Mouse (Mus musculus): ENCODE results near the gene Ccdc13. TPM values are rescaled to one million over a fixed set of nuclear protein-coding genes. Genes with fewer than 3 reads are reported as not detected.

Ccdc13 gene
- polyA plus RNA-seq, 1 experiment from 2014 or later: 3.6 TPM

DNA sequence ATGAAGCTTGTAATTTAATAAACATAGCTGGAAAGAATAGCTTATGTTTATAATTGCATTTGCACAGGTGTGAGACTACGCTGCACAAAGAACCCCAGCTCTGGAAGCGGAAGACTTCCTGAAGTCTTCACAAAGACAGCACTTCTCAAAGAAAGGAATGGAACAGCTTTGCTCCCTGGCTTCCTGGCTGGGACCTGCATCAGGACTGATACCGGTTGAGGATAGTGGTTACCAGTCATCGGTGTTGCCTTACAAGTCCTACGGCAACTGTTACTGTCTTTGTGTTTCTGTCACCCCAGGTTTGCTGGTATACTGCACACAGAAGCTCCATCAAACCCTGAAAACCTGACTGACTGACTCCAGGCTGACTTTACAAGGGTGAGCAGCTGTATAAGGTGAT, 30.2 kb upstream of the Ccdc13 start:
- Histone ChIP-seq H3K9me3 (ENCODE audit: control insufficient read depth, low read length) (no peaks in the 10 kb centered on the region), H3K4me1 (ENCODE audit: control insufficient read depth, insufficient read depth, low read length) (no peaks in the 10 kb centered on the region), H3K9ac (ENCODE audit: low read length) (no peak overlapping the region), H3K4me3 (ENCODE audit: low read depth, low read length) (no peak overlapping the region), H3K4me2 (ENCODE audit: low read depth) (no peak overlapping the region), H3K27me3 (ENCODE audit: control insufficient read depth, insufficient read depth, low read length) (no peaks in the 10 kb centered on the region), H3K27ac (ENCODE audit: low read depth, low read length) (no peak overlapping the region), H3K36me3 (ENCODE audit: control insufficient read depth, insufficient read depth, low read length) (no peaks in the 10 kb centered on the region)
- no peak for DNase-seq (ENCODE audit: low spot score)
- ATAC-seq (ENCODE audit: insufficient read depth, low FRiP score, low TSS enrichment): no peak
- WGBS: 79% methylated on average over 5 of the region's 5 CpGs

DNA sequence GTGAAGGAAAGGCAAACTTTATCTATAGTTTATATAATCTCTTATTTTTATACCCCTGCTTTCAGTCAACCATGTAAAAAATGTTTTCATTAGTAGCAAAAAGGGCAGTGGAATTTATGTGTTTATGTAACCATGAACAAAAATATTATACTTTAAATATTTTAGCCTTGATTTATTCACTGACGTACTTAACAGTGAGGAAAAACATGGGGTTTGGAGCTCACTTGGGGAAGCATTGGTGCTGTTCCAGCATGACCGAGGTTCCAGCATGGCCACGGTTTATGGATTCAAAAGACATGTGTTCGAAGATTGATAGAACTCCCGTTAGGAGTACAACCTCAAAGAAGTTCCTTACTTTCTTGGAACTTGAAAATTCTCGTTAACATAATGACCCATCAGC, 29.0 kb upstream of the Ccdc13 start:
- H3K9me3 ChIP-seq (ENCODE audit: control insufficient read depth, low read length): no peaks in the 10 kb centered on the region
- no peak overlapping the region for H3K27ac ChIP-seq (ENCODE audit: low read depth, low read length)
- WGBS: 86% methylated on average over 6 of the region's 6 CpGs
- H3K4me1 ChIP-seq (ENCODE audit: control insufficient read depth, insufficient read depth, low read length): no peaks in the 10 kb centered on the region
- no peaks in the 10 kb centered on the region for H3K27me3 ChIP-seq (ENCODE audit: control insufficient read depth, insufficient read depth, low read length)
- ATAC-seq (ENCODE audit: insufficient read depth, low FRiP score, low TSS enrichment) (no peak), DNase-seq (ENCODE audit: low spot score) (no peak)
- H3K9ac ChIP-seq (ENCODE audit: low read length): no peak overlapping the region
- no peaks in the 10 kb centered on the region for H3K36me3 ChIP-seq (ENCODE audit: control insufficient read depth, insufficient read depth, low read length)
- H3K4me2 ChIP-seq (ENCODE audit: low read depth): no peak overlapping the region
- H3K4me3 ChIP-seq (ENCODE audit: low read depth, low read length): no peak overlapping the region

DNA sequence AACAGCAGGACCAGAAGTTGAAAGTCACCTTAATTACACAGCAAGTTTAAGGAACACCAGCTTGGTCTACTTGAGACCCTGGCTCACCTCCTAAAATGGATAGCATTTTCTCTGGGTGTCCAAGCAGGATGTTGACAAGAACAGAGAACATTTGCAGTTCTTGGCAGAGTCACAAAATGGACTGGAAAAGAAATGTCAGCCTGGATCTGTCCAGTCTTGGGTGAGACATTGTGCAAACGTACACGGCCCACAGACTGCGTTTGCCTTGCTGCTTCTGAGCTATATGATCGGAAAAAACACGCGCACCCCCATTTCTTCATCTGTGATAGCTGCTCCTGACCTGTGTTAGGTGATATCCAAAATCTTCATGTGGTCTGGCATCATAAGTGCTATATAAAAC, 28.4 kb upstream of the Ccdc13 start:
- WGBS: 91% methylated on average over 6 of the region's 6 CpGs
- no peak overlapping the region for H3K4me2 ChIP-seq (ENCODE audit: low read depth)
- DNase-seq (ENCODE audit: low spot score) (no peak), ATAC-seq (ENCODE audit: insufficient read depth, low FRiP score, low TSS enrichment) (no peak)
- no peaks in the 10 kb centered on the region for H3K36me3 ChIP-seq (ENCODE audit: control insufficient read depth, insufficient read depth, low read length)
- H3K27ac ChIP-seq (ENCODE audit: low read depth, low read length): no peak overlapping the region
- H3K9ac ChIP-seq (ENCODE audit: low read length): no peak overlapping the region
- H3K9me3 ChIP-seq (ENCODE audit: control insufficient read depth, low read length): no peaks in the 10 kb centered on the region
- H3K4me3 ChIP-seq (ENCODE audit: low read depth, low read length): no peak overlapping the region
- H3K4me1 ChIP-seq (ENCODE audit: control insufficient read depth, insufficient read depth, low read length): no peaks in the 10 kb centered on the region
- H3K27me3 ChIP-seq (ENCODE audit: control insufficient read depth, insufficient read depth, low read length): no peaks in the 10 kb centered on the region

DNA sequence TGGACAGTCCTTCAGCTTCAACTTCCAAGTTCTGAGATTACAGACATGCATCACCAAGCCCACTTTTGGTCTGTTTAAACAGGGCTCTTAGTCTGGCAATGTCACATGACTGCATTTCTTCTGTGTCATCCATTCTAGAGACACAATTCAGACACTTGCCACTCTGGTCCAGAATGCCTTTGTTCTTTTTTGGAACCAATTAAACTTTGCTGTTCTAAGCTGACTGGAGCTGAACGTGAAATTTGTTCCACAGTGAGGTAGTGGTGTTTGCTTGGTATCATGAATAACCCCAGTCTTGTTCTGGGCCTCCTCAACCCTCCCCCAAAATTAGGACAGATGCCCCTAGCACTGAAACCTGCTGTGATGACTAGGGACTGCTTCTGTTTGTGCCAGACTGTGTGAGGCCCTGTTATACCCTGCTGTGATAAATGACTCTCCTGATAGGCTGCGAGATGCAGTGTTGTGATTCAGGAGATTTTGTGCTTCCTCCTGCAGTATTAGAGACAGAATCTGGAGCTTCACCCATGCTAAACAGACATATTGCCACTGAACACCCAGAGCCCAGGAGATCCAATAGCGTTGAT, 26.3 kb upstream of the Ccdc13 start:
- Histone ChIP-seq H3K36me3 (ENCODE audit: control insufficient read depth, insufficient read depth, low read length) (no peaks in the 10 kb centered on the region), H3K27me3 (ENCODE audit: control insufficient read depth, insufficient read depth, low read length) (no peaks in the 10 kb centered on the region), H3K9ac (ENCODE audit: low read length) (no peak overlapping the region), H3K4me1 (ENCODE audit: control insufficient read depth, insufficient read depth, low read length) (no peaks in the 10 kb centered on the region), H3K4me2 (ENCODE audit: low read depth) (no peak overlapping the region), H3K27ac (ENCODE audit: low read depth, low read length) (no peak overlapping the region), H3K4me3 (ENCODE audit: low read depth, low read length) (no peak overlapping the region), H3K9me3 (ENCODE audit: control insufficient read depth, low read length) (no peaks in the 10 kb centered on the region)
- ATAC-seq (ENCODE audit: insufficient read depth, low FRiP score, low TSS enrichment): no peak
- 32% methylated on average over 3 of the region's 3 CpGs for WGBS
- no peak for DNase-seq (ENCODE audit: low spot score)

DNA sequence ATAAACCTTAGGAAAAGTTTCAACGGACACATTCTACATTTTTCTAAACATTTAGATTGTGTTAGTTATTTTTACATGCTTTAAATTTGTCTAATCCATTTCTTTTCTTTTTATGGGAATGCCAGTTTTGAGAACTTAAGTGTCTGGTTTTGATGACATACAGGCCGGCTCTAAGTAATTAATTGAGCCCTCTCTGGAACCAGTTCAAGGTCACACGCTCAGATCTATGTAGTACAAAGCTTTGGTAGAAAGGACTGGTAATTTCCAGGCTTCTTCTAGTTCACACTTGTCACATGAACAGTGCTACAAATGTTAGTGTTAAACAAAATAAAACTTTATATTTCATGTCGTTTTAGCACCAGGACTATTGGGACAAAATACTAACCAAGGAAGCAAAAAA, 25.6 kb upstream of the Ccdc13 start:
- Histone ChIP-seq H3K4me1 (ENCODE audit: control insufficient read depth, insufficient read depth, low read length) (no peaks in the 10 kb centered on the region), H3K4me2 (ENCODE audit: low read depth) (no peak overlapping the region), H3K36me3 (ENCODE audit: control insufficient read depth, insufficient read depth, low read length) (no peaks in the 10 kb centered on the region), H3K27me3 (ENCODE audit: control insufficient read depth, insufficient read depth, low read length) (no peaks in the 10 kb centered on the region), H3K9ac (ENCODE audit: low read length) (no peak overlapping the region), H3K9me3 (ENCODE audit: control insufficient read depth, low read length) (no peaks in the 10 kb centered on the region), H3K4me3 (ENCODE audit: low read depth, low read length) (no peak overlapping the region), H3K27ac (ENCODE audit: low read depth, low read length) (no peak overlapping the region)
- 75% methylated on average over 4 of the region's 4 CpGs for WGBS
- ATAC-seq (ENCODE audit: insufficient read depth, low FRiP score, low TSS enrichment) (no peak), DNase-seq (ENCODE audit: low spot score) (no peak)

DNA sequence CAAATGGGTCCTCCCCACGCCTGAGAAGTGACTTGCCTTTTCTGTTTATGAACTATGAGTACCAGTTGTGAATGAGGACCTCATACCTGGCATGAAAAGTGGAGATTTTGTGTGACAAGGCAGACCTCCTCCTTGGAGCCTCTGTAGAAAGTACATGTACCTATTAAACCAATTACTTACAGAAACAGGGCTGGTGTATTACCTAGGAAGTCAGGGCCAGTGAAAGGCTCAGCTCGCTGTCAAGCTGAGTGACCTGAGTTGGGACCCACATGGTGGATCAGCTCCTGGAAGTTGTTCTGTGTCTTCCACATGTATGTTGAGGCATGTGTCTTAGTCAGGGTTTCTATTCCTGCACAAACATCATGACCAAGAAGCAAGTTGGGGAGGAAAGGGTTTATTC, 21.7 kb upstream of the Ccdc13 start:
- H3K4me3 ChIP-seq (ENCODE audit: low read depth, low read length): no peak overlapping the region
- DNase-seq (ENCODE audit: low spot score): no peak
- no peaks in the 10 kb centered on the region; the same call in 1 of the 2 replicates for H3K4me1 ChIP-seq (ENCODE audit: control insufficient read depth, insufficient read depth, low read length)
- no peak overlapping the region for H3K27ac ChIP-seq (ENCODE audit: low read depth, low read length)
- WGBS: 89% methylated on average over 2 of the region's 2 CpGs
- ATAC-seq (ENCODE audit: insufficient read depth, low FRiP score, low TSS enrichment): no peak
- no peak overlapping the region for H3K4me2 ChIP-seq (ENCODE audit: low read depth)
- H3K9me3 ChIP-seq (ENCODE audit: control insufficient read depth, low read length): no peaks in the 10 kb centered on the region
- H3K9ac ChIP-seq (ENCODE audit: low read length): no peak overlapping the region
- no peaks in the 10 kb centered on the region for H3K36me3 ChIP-seq (ENCODE audit: control insufficient read depth, insufficient read depth, low read length)
- no peaks in the 10 kb centered on the region for H3K27me3 ChIP-seq (ENCODE audit: control insufficient read depth, insufficient read depth, low read length)

DNA sequence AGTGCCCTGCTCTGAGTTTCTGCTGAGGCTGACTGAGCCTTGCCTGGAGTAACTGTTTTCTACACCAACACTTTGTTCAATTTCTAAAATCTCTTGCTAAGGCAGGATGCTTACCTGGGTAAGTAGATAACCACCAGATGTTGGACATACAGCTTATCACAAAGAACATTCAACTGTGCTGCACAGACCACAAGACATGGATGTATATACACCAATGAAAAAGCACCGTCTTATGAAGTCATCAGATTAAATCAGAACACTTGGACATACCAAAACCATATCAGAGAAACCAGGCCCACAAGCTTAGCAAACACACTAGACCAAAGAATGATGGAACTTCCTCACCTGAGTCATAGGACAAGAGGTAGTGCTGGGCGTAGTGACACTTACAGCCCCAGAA, 20.1 kb upstream of the Ccdc13 start:
- Histone ChIP-seq H3K9ac (ENCODE audit: low read length) (no peak overlapping the region), H3K4me3 (ENCODE audit: low read depth, low read length) (no peak overlapping the region), H3K27ac (ENCODE audit: low read depth, low read length) (no peak overlapping the region), H3K9me3 (ENCODE audit: control insufficient read depth, low read length) (no peaks in the 10 kb centered on the region), H3K36me3 (ENCODE audit: control insufficient read depth, insufficient read depth, low read length) (no peaks in the 10 kb centered on the region), H3K4me1 (ENCODE audit: control insufficient read depth, insufficient read depth, low read length) (no peaks in the 10 kb centered on the region; the same call in 1 of the 2 replicates), H3K4me2 (ENCODE audit: low read depth) (no peak overlapping the region), H3K27me3 (ENCODE audit: control insufficient read depth, insufficient read depth, low read length) (no peaks in the 10 kb centered on the region)
- 92% methylated on average over 2 of the region's 2 CpGs for WGBS
- ATAC-seq (ENCODE audit: insufficient read depth, low FRiP score, low TSS enrichment): no peak
- DNase-seq (ENCODE audit: low spot score): no peak

DNA sequence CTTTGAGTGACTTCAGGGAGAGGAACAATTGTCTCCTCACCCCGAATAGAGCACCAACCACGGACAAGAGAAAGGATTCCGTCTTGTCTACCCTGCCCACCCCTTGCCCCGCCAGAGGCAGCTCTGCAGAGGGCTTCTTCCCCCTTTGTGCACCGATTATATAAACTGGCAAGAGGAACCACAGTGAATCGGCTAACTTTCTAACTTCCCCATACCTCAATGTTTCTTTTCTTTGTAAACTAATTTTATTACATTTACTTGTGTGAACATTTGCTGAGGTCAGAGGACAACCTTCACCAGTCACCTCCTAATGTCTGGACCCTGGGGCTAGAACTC, 18.9 kb upstream of the Ccdc13 start, which contains the start of gene Higd1a:
Gene Higd1a (minus strand): TSS at position 210 of the 336 bp plus-strand sequence.
- H3K4me1 ChIP-seq (ENCODE audit: control insufficient read depth, insufficient read depth, low read length): no peaks in the 10 kb centered on the region; the same call in 1 of the 2 replicates
- no peaks in the 10 kb centered on the region for H3K36me3 ChIP-seq (ENCODE audit: control insufficient read depth, insufficient read depth, low read length)
- peak within 1 kb of the TSS; percentile 81 for H3K9ac ChIP-seq (ENCODE audit: low read length)
- ATAC-seq (ENCODE audit: insufficient read depth, low FRiP score, low TSS enrichment): no peak
- H3K4me3 ChIP-seq (ENCODE audit: low read depth, low read length): peak within 1 kb of the TSS; percentile 79
- WGBS: 12% methylated on average over 6 of the region's 6 CpGs
- no peak for DNase-seq (ENCODE audit: low spot score)
- H3K27me3 ChIP-seq (ENCODE audit: control insufficient read depth, insufficient read depth, low read length): no peaks in the 10 kb centered on the region
- H3K27ac ChIP-seq (ENCODE audit: low read depth, low read length): peak within 1 kb of the TSS; percentile 93
- peak within 1 kb of the TSS; percentile 87 for H3K4me2 ChIP-seq (ENCODE audit: low read depth)
- no peaks in the 10 kb centered on the region for H3K9me3 ChIP-seq (ENCODE audit: control insufficient read depth, low read length)

DNA sequence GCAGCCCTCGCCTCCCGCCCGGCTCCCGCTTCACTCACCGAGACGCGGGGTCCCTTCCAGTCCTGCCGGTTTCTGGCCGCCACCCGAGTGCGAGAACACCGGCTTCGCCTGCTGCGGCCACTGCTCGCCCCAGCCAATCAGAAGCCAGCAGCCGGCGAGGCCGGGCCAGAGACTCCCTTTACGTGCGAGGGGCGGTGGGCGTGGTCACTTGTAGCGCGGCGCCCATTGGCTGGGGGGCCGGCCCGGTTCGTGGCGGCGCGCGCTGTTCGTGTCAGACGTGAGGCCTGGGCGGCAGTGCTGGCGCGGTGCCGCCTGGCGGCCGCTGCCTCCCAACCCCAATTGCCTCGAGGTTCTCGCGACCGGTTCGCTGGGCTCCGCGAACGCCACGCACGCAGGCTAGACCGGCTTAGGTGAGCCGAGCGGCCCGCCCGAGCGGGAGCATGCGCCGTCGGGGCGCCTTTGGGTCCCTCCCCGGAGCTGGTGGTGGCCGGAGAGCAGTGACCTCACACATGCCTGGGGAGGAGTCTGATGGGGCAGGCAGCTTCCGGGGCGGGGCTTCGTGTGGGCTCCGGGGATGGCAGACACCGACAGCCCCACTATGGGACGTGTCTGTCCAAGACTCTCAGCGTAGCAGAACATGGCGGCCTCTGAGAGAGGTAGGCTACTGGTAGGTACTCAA, 18.4 kb upstream of the Ccdc13 start:
- no peaks in the 10 kb centered on the region for H3K9me3 ChIP-seq (ENCODE audit: control insufficient read depth, low read length)
- H3K9ac ChIP-seq (ENCODE audit: low read length): peak overlapping the region; percentile 81
- peak overlapping the region; percentile 93 for H3K27ac ChIP-seq (ENCODE audit: low read depth, low read length)
- no peaks in the 10 kb centered on the region; the same call in 1 of the 2 replicates for H3K4me1 ChIP-seq (ENCODE audit: control insufficient read depth, insufficient read depth, low read length)
- peak overlapping the region; percentile 79 for H3K4me3 ChIP-seq (ENCODE audit: low read depth, low read length)
- WGBS: under 1% methylated on average over 69 of the region's 70 CpGs
- ATAC-seq (ENCODE audit: insufficient read depth, low FRiP score, low TSS enrichment) (peak; percentile 98), DNase-seq (ENCODE audit: low spot score) (peak; percentile 99)
- peak overlapping the region; percentile 87 for H3K4me2 ChIP-seq (ENCODE audit: low read depth)
- H3K27me3 ChIP-seq (ENCODE audit: control insufficient read depth, insufficient read depth, low read length): no peaks in the 10 kb centered on the region
- no peaks in the 10 kb centered on the region for H3K36me3 ChIP-seq (ENCODE audit: control insufficient read depth, insufficient read depth, low read length)

Data from neural tube, embryonic 11.5 days (tissue).